Mouse (Mus musculus): Measurements from ENCODE around the gene Serping1. TPM values are rescaled to one million over a fixed set of nuclear protein-coding genes. Genes with fewer than 3 reads are reported as not detected.
A peak's percentile ranks its signal among the peaks of the same experiment; 100 is the strongest.

Serping1 gene
- 34.0 and 39.6 TPM in 2 replicates for polyA plus RNA-seq (2015; fragmentation: Nextera tagmentation; extraction: Ambion mirVana)

DNA sequence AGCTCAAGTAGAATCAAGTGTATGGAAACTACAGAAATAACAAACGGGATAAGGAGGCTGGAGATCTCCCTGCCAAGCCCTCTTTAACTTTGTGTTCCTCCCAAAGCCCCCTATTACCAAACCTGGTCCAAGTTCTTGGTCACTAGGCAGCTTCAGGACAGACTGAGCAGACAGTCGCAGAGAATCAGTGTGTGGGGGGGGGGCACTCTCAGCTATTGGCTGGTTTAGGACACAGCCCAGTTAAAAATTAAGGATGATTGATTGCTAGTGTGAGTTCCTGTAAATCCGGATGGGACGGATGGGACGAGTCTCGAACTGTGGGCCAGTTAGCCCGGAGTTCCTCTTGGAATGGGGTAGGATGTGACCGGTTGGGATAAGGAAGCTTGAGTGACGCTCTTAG is at the start of gene Serping1:
TSS of gene Serping1 (minus strand) at position 204 of the 400 bp plus-strand sequence.
- H3K9ac ChIP-seq, result no peak within 1 kb of the TSS
- ATAC-seq (ENCODE audit: low read depth) (peak; percentile 25; the same call in 1 of the 2 replicates), DNase-seq (no peak)
- H3K4me1 ChIP-seq (replicated peaks), result peaks cover 8% of the 10 kb centered on the region; the same call in 1 of the 2 replicates
- H3K36me3 ChIP-seq, result 0 out of 2 replicates have a peak, but pooled peaks cover 2% of the 10 kb centered on the region
- WGBS (ENCODE audit: insufficient replicate concordance), result 58% methylated on average over 9 of the region's 9 CpGs
- peaks cover 74% of the 10 kb centered on the region for H3K27me3 ChIP-seq
- H3K4me2 ChIP-seq, result peak within 1 kb of the TSS; percentile 44
- H3K4me3 ChIP-seq (replicated peaks), result peak within 1 kb of the TSS; percentile 36
- H3K27ac ChIP-seq, result no peak within 1 kb of the TSS
- H3K9me3 ChIP-seq (replicated peaks), result no peaks in the 10 kb centered on the region

DNA sequence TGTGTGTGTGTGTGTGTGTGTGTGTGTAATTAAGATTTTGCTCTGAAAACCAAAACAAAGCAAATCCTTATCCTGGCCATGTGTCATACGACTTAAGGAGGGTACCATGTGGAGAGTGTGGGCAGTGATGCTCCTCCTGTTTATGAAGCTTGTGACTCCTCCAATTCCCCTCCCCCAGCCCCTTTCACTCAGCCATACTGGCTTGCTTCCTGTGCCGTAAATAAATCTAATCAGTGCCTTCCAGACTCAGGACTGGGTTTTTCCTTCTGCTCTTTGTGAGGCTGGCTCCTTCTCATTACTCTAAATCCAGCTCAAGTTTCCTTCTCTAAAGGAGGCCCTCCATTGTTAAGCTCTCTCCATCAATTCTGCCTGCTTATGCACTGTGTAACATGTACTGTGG is 48.0 kb upstream of the Serping1 start:
- WGBS (ENCODE audit: insufficient replicate concordance), result 5% methylated on average over 2 of the region's 2 CpGs
- no peak overlapping the region for H3K4me3 ChIP-seq (replicated peaks)

DNA sequence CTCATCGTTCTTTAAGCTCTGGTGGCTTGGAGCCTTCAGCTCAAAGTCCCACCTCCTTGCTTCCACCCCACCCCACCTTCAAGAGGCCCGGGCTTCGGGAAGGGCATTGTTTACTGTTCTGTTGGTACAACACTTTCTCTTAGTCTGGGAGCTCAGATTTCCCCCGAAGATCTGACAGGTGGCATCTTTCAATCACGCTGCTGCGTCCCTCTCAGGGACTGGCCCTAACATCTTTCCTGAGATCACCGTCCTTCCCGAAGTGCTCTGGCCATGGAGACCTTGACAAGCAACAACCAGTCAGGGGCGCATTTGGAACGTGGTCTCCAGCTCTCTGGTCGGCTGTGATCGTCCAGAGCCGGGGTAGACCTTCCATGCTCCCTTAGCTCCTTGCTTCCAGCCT is 47.3 kb upstream of the Serping1 start, which contains the start of gene Smtnl1:
TSS of gene Smtnl1 (minus strand) at position 101 of the 400 bp plus-strand sequence.
- DNase-seq, result no peak
- Histone ChIP-seq H3K9me3 (replicated peaks) (no peaks in the 10 kb centered on the region), H3K27me3 (peaks cover 60% of the 10 kb centered on the region), H3K27ac (no peak within 1 kb of the TSS), H3K4me1 (replicated peaks) (peaks cover 31% of the 10 kb centered on the region), H3K4me3 (replicated peaks) (no peak within 1 kb of the TSS), H3K36me3 (no peaks in the 10 kb centered on the region), H3K4me2 (no peak within 1 kb of the TSS), H3K9ac (no peak within 1 kb of the TSS)
- ATAC-seq (ENCODE audit: low read depth), result no peak
- 40% methylated on average over 13 of the region's 13 CpGs for WGBS (ENCODE audit: insufficient replicate concordance)

More for the DNA sequence above, 48.0 kb upstream of the Serping1 start:
- H3K9ac ChIP-seq, result no peak overlapping the region
- H3K27ac ChIP-seq, result no peak overlapping the region
- H3K4me1 ChIP-seq (replicated peaks), result peaks cover 32% of the 10 kb centered on the region
- no peak for ATAC-seq (ENCODE audit: low read depth)
- no peak for DNase-seq
- no peak overlapping the region for H3K4me2 ChIP-seq
- no peaks in the 10 kb centered on the region for H3K9me3 ChIP-seq (replicated peaks)
- peaks cover 59% of the 10 kb centered on the region for H3K27me3 ChIP-seq
- peaks cover under 1% of the 10 kb centered on the region; the same call in 1 of the 2 replicates for H3K36me3 ChIP-seq

DNA sequence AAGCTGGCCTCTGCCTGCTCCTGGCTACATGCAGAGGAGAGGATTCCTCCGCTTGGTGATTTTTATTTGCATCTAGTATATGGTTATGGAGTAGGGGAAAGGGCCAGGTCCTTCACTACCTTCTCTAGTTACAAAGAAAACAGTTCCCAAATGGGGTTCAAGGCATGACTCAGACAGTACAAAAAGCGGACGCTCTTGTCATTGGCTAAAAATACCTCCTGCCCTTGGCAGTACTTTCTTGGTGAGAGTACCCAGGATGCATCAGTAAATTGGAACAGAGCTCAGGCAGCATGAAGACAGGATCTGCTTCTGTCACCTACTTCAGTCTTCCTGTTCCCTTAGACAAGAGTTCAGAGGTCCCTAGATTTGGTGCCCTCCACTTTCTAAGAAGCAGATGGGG is 44.6 kb upstream of the Serping1 start:
- Histone ChIP-seq H3K27ac (no peak overlapping the region), H3K4me3 (replicated peaks) (no peak overlapping the region), H3K9me3 (replicated peaks) (no peaks in the 10 kb centered on the region; the same call in 1 of the 2 replicates), H3K4me1 (replicated peaks) (peaks cover 31% of the 10 kb centered on the region), H3K4me2 (no peak overlapping the region), H3K9ac (no peak overlapping the region), H3K27me3 (peaks cover 82% of the 10 kb centered on the region), H3K36me3 (no peaks in the 10 kb centered on the region)
- 38% methylated on average over 3 of the region's 3 CpGs for WGBS (ENCODE audit: insufficient replicate concordance)
- DNase-seq (no peak), ATAC-seq (ENCODE audit: low read depth) (no peak)

DNA sequence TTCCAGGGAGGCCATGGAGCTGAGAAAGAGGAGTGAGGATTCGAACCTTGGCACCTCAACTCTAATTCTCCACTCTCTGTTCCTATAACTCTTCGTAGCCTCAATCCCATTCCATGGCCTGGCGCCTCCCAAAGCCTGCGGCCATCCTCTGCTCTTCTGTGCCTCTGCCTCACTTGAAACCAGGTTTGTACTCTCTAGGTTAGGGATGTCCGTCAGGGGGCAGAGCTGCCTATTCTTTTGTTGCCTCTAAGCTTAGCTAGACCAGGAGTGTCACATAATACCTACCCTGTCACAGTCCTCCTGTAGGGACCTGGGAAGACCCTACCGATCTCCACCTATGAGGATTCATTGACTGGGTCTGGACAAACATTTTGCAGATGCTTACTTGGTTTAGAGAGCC is 37.4 kb upstream of the Serping1 start:
- Histone ChIP-seq H3K27ac (peak overlapping the region; percentile 98), H3K4me3 (replicated peaks) (peak overlapping the region; percentile 41), H3K4me1 (replicated peaks) (peaks cover 74% of the 10 kb centered on the region), H3K9me3 (replicated peaks) (no peaks in the 10 kb centered on the region; the same call in 1 of the 2 replicates), H3K27me3 (peaks cover 24% of the 10 kb centered on the region), H3K36me3 (peaks cover 34% of the 10 kb centered on the region), H3K9ac (peak overlapping the region; percentile 76), H3K4me2 (peak overlapping the region; percentile 75)
- ATAC-seq (ENCODE audit: low read depth) (no peak), DNase-seq (peak; percentile 16)
- WGBS (ENCODE audit: insufficient replicate concordance), result 65% methylated on average over 6 of the region's 6 CpGs

DNA sequence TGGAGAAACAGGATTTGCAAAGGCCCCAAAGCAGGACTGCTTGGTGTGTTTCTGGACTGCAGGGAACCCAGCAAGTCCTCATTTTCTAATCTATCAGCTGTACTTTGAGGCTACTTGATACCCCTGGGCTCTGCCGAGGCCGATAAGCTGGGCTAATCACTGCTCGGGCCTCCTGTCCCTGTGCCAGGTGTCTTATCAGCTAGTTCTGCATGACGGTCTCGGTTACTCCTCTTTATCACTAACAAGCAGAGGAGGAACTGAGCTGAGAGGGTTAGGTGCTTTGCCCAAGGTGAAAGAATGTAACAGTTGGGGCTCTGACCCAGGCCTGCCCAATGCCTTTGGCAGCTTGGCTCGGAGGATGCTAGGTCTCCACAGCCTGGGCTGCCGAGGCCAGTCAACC is 36.6 kb upstream of the Serping1 start:
- Histone ChIP-seq H3K27ac (peak overlapping the region; percentile 98), H3K9me3 (replicated peaks) (no peaks in the 10 kb centered on the region; the same call in 1 of the 2 replicates), H3K4me3 (replicated peaks) (peak overlapping the region; percentile 41), H3K9ac (peak overlapping the region; percentile 76), H3K4me2 (peak overlapping the region; percentile 75), H3K27me3 (peaks cover 18% of the 10 kb centered on the region), H3K4me1 (replicated peaks) (peaks cover 79% of the 10 kb centered on the region), H3K36me3 (peaks cover 40% of the 10 kb centered on the region)
- WGBS (ENCODE audit: insufficient replicate concordance), result 16% methylated on average over 7 of the region's 7 CpGs
- DNase-seq (peak; percentile 94), ATAC-seq (ENCODE audit: low read depth) (peak; percentile 97)

DNA sequence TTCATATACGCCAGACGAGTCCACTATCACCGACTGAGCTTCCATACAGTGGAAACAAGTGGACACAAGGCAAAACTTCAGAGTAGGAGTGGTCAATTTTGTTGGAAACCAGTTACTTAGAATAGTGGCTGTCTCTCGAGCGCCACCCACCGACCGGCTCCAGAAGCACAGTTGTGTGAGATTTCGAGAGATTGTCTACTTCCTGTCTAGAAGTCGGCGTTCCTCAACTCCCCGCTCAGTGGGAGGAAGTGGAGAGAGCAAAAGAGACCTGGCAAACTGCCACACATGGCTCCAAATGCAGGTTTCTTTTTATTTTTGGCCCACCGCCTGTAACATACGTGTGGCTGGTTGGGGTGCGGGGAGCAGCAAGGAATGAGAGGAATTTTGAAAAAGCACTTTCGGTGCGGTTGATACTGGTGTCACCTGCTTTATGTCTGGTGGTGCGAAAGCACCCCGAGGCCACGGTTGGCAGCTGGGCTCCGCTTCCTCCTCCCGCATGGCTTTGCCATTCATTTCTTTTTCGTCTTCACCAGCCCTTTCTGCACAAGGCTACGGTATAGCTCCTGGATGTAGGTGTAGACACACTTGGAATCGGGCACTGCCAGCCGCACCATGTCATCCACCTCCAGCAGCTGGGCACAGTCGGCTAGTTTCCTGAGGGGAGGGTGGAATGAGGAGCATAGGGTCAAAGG is 35.8 kb upstream of the Serping1 start:
- Histone ChIP-seq H3K27me3 (peaks cover 10% of the 10 kb centered on the region), H3K9me3 (replicated peaks) (no peaks in the 10 kb centered on the region; the same call in 1 of the 2 replicates), H3K4me1 (replicated peaks) (peaks cover 88% of the 10 kb centered on the region), H3K4me3 (replicated peaks) (peak overlapping the region; percentile 37), H3K9ac (peak overlapping the region; percentile 75), H3K36me3 (peaks cover 49% of the 10 kb centered on the region), H3K27ac (peak overlapping the region; percentile 98), H3K4me2 (peak overlapping the region; percentile 75)
- peak; percentile 4; the same call in 1 of the 2 replicates for ATAC-seq (ENCODE audit: low read depth)
- peak; percentile 84 for DNase-seq
- 25% methylated on average over 26 of the region's 26 CpGs for WGBS (ENCODE audit: insufficient replicate concordance)

DNA sequence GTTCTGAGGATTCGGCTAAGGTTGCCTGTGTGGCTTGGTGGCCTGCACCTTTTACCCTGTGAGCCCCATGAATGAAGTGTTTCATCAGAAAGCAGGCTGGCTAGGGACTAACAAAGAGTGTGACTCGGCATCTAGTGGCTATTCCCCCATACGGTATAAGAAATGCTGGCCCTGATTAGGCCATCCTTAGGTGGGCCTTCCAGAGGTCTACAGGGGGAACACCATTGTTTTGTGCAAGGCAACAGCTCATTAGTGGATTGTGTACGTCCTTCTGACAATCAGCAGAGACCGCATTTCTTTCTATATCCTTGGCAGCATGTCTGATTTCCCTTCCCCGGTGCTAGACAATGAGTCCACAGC is 35.3 kb upstream of the Serping1 start:
- Histone ChIP-seq H3K36me3 (peaks cover 54% of the 10 kb centered on the region), H3K4me2 (peak overlapping the region; percentile 75), H3K4me3 (replicated peaks) (peak overlapping the region; percentile 14; the same call in 1 of the 2 replicates), H3K27me3 (peaks cover 5% of the 10 kb centered on the region), H3K9me3 (replicated peaks) (no peaks in the 10 kb centered on the region; the same call in 1 of the 2 replicates), H3K4me1 (replicated peaks) (peaks cover 91% of the 10 kb centered on the region), H3K27ac (peak overlapping the region; percentile 98), H3K9ac (peak overlapping the region; percentile 62)
- DNase-seq (no peak), ATAC-seq (ENCODE audit: low read depth) (no peak)
- WGBS (ENCODE audit: insufficient replicate concordance), result 65% methylated on average over 6 of the region's 6 CpGs

DNA sequence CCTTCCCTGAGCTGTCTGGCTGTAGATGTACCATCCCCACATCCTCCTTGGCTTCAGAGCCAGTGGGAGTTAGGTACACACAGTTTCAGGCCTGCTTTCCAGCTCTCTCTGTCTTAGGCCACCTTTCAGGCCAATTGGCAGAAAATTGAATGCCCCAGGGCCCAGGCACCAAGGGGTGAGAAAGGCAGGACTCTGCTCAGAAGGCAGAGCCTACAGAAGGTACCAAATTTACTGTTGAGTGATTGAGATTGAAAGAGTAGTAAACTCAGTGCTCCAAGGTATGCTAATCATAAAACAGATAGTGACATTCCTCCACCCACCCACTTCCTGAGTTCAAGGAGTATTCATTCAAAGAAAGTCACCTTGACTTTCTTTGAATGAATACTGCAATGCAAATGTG is 34.1 kb upstream of the Serping1 start:
- Histone ChIP-seq H3K36me3 (peaks cover 66% of the 10 kb centered on the region), H3K9ac (0 out of 2 replicates have a peak overlapping the region, but pooled peaks have one; percentile 44), H3K9me3 (replicated peaks) (no peaks in the 10 kb centered on the region; the same call in 1 of the 2 replicates), H3K4me1 (replicated peaks) (peaks cover 89% of the 10 kb centered on the region), H3K4me3 (replicated peaks) (no peak overlapping the region), H3K4me2 (no peak overlapping the region), H3K27me3 (no peaks in the 10 kb centered on the region), H3K27ac (peak overlapping the region; percentile 77)
- ATAC-seq (ENCODE audit: low read depth), result no peak
- DNase-seq, result no peak

DNA sequence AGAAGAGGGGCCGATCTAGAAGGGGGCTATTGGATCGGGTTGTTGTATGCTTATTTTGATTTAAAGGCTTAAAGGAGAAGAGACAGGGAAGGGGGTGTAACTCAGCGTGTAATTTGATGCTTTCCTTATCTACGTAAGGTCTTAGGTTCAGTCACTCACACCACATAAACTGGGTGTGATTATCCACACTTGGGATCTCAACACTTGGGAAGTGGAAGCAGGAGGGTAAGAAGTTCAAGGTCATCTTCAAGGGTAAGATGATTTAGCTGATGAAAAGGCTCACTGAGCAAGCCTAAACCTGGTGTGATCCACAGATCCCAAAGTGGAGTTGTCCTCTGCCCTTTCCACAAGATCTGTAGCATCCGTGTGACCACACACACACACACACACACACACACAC is 31.3 kb upstream of the Serping1 start:
- Histone ChIP-seq H3K4me1 (replicated peaks) (peaks cover 87% of the 10 kb centered on the region), H3K9me3 (replicated peaks) (no peaks in the 10 kb centered on the region; the same call in 1 of the 2 replicates), H3K4me2 (no peak overlapping the region), H3K4me3 (replicated peaks) (no peak overlapping the region), H3K27ac (peak overlapping the region; percentile 6; the same call in 1 of the 2 replicates), H3K9ac (no peak overlapping the region), H3K27me3 (no peaks in the 10 kb centered on the region), H3K36me3 (peaks cover 93% of the 10 kb centered on the region)
- WGBS (ENCODE audit: insufficient replicate concordance), result 64% methylated on average over 5 of the region's 5 CpGs
- no peak for DNase-seq
- ATAC-seq (ENCODE audit: low read depth), result no peak

DNA sequence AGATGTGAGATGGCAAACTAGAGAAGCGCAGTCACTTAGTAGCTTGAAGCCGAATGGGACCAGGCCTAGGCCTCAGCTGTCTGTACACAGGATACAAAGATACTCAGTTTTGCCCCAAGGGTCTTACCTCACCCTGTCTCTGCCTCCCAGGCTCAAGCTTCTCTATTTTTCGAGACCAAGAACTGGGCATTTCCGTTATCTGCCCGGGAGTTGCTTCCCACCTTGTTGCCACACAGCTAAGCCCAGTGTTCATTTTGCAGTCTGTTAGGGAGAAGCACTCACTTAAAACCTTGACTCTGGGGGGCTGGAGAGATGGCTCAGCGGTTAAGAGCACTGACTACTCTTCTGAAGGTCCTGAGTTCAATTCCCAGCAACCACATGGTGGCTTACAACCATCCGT is 28.7 kb upstream of the Serping1 start:
- Histone ChIP-seq H3K27me3 (no peaks in the 10 kb centered on the region), H3K36me3 (peaks cover 73% of the 10 kb centered on the region), H3K9me3 (replicated peaks) (no peaks in the 10 kb centered on the region), H3K4me3 (replicated peaks) (no peak overlapping the region), H3K4me2 (no peak overlapping the region), H3K4me1 (replicated peaks) (peaks cover 82% of the 10 kb centered on the region), H3K9ac (no peak overlapping the region), H3K27ac (no peak overlapping the region)
- 85% methylated on average over 7 of the region's 7 CpGs for WGBS (ENCODE audit: insufficient replicate concordance)
- ATAC-seq (ENCODE audit: low read depth) (no peak), DNase-seq (no peak)
